Mouse (Mus musculus): Measurements from ENCODE around the gene Ap2s1. TPM values are rescaled to one million over a fixed set of nuclear protein-coding genes. Genes with fewer than 3 reads are reported as not detected.

Ap2s1 gene
- polyA plus RNA-seq, 1 experiment from 2014 or later = 256 TPM

GRCm38 (mm10) chr7:16730791-16731190, 7.4 kb upstream of the Ap2s1 start:
- WGBS = 84% methylated on average over 5 of the region's 6 CpGs
- no peak for ATAC-seq (ENCODE audit: insufficient number of reproducible peaks, insufficient read depth, low FRiP score, low read depth)
- H3K4me3 ChIP-seq (ENCODE audit: control insufficient read depth in 1 of 2, insufficient read depth in 1 of 2, low read depth in 1 of 2, low read length in 2 of 2) = no peak overlapping the region

DNA sequence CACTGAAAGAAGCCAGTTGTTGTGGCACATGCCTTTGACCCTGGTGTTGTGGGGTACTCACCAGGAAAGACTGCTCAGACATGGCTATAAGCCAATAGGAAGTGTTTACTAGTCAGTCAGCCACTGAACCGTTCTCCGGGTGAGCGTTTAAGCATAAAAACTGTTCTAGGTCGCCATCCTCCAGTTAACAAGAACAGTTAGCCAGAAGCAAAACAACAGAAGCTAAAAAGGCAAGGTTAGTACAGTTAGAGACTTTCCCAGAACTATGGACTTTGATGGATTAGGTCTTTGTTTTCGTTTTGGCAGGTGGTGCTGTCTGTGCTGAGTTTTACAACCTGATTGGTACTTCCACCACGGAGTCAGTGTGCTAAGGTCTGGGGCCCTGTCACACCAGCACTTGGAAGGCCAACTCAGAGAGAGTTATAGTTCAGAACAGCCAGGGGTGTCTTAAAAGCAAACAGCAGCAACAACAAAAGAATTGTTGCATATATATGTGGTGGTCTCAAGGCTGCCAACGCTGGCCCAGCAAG, 6.3 kb upstream of the Ap2s1 start:
- Histone ChIP-seq H3K27ac (replicated peaks in 1 of 2; ENCODE audit: control insufficient read depth in 1 of 2, insufficient read depth in 1 of 2, low read depth in 2 of 2, low read length in 2 of 2) (no peak overlapping the region), H3K4me1 (ENCODE audit: control insufficient read depth in 2 of 2, insufficient read depth in 2 of 2, low read length in 2 of 2) (peaks cover 9 to 12% of the 10 kb centered on the region in 2 experiments), H3K9me3 (ENCODE audit: control insufficient read depth, low read length) (no peaks in the 10 kb centered on the region), H3K9ac (ENCODE audit: low read length) (no peak overlapping the region), H3K27me3 (ENCODE audit: control insufficient read depth, insufficient read depth, low read length) (no peaks in the 10 kb centered on the region), H3K4me3 (ENCODE audit: control insufficient read depth in 1 of 2, insufficient read depth in 1 of 2, low read depth in 1 of 2, low read length in 2 of 2) (no peak overlapping the region), H3K4me2 (ENCODE audit: low read length) (no peak overlapping the region), H3K36me3 (ENCODE audit: control insufficient read depth, insufficient read depth, low read length) (no peaks in the 10 kb centered on the region)
- 69% methylated on average over 7 of the region's 7 CpGs for WGBS
- no peak for ATAC-seq (ENCODE audit: insufficient number of reproducible peaks, insufficient read depth, low FRiP score, low read depth)

More at GRCm38 (mm10) chr7:16730791-16731190, 7.4 kb upstream of the Ap2s1 start:
- Histone ChIP-seq H3K4me2 (ENCODE audit: low read length) (no peak overlapping the region), H3K27me3 (ENCODE audit: control insufficient read depth, insufficient read depth, low read length) (no peaks in the 10 kb centered on the region), H3K9ac (ENCODE audit: low read length) (no peak overlapping the region), H3K4me1 (ENCODE audit: control insufficient read depth in 2 of 2, insufficient read depth in 2 of 2, low read length in 2 of 2) (peaks cover 9 to 12% of the 10 kb centered on the region in 2 experiments), H3K27ac (replicated peaks in 1 of 2; ENCODE audit: control insufficient read depth in 1 of 2, insufficient read depth in 1 of 2, low read depth in 2 of 2, low read length in 2 of 2) (no peak overlapping the region), H3K9me3 (ENCODE audit: control insufficient read depth, low read length) (no peaks in the 10 kb centered on the region), H3K36me3 (ENCODE audit: control insufficient read depth, insufficient read depth, low read length) (no peaks in the 10 kb centered on the region)

GRCm38 (mm10) chr7:16737606-16738072, 571 bp upstream of the Ap2s1 start:
- Histone ChIP-seq H3K4me2 (ENCODE audit: low read length) (peak overlapping the region; percentile 80), H3K9ac (ENCODE audit: low read length) (peak overlapping the region; percentile 52; the same call in 1 of the 2 replicates), H3K36me3 (ENCODE audit: control insufficient read depth, insufficient read depth, low read length) (peaks cover 15% of the 10 kb centered on the region; the same call in 1 of the 2 replicates), H3K27me3 (ENCODE audit: control insufficient read depth, insufficient read depth, low read length) (no peaks in the 10 kb centered on the region), H3K9me3 (ENCODE audit: control insufficient read depth, low read length) (no peaks in the 10 kb centered on the region), H3K4me3 (ENCODE audit: control insufficient read depth in 1 of 2, insufficient read depth in 1 of 2, low read depth in 1 of 2, low read length in 2 of 2) (peak overlapping the region; percentile 15 to 90; a peak in 3 of 4 replicates), H3K27ac (replicated peaks in 1 of 2; ENCODE audit: control insufficient read depth in 1 of 2, insufficient read depth in 1 of 2, low read depth in 2 of 2, low read length in 2 of 2) (no peak overlapping the region), H3K4me1 (ENCODE audit: control insufficient read depth in 2 of 2, insufficient read depth in 2 of 2, low read length in 2 of 2) (peaks cover 6 to 11% of the 10 kb centered on the region in 2 experiments; a peak in 3 of 4 replicates)
- WGBS = 43% methylated on average over 10 of the region's 10 CpGs
- ATAC-seq (ENCODE audit: insufficient number of reproducible peaks, insufficient read depth, low FRiP score, low read depth) = no peak

GRCm38 (mm10) chr7:16739056-16739604, 920 bp downstream of the Ap2s1 start:
- ATAC-seq (ENCODE audit: insufficient number of reproducible peaks, insufficient read depth, low FRiP score, low read depth) = no peak
- Histone ChIP-seq H3K27ac (replicated peaks in 1 of 2; ENCODE audit: control insufficient read depth in 1 of 2, insufficient read depth in 1 of 2, low read depth in 2 of 2, low read length in 2 of 2) (no peak overlapping the region), H3K36me3 (ENCODE audit: control insufficient read depth, insufficient read depth, low read length) (peaks cover 28% of the 10 kb centered on the region), H3K4me1 (ENCODE audit: control insufficient read depth in 2 of 2, insufficient read depth in 2 of 2, low read length in 2 of 2) (peaks cover 6 to 11% of the 10 kb centered on the region in 2 experiments; a peak in 3 of 4 replicates), H3K9me3 (ENCODE audit: control insufficient read depth, low read length) (no peaks in the 10 kb centered on the region), H3K9ac (ENCODE audit: low read length) (peak overlapping the region; percentile 96), H3K27me3 (ENCODE audit: control insufficient read depth, insufficient read depth, low read length) (no peaks in the 10 kb centered on the region), H3K4me3 (ENCODE audit: control insufficient read depth in 1 of 2, insufficient read depth in 1 of 2, low read depth in 1 of 2, low read length in 2 of 2) (peak overlapping the region; percentile 90 to 97), H3K4me2 (ENCODE audit: low read length) (peak overlapping the region; percentile 80)
- WGBS = 51% methylated on average over 10 of the region's 10 CpGs

DNA sequence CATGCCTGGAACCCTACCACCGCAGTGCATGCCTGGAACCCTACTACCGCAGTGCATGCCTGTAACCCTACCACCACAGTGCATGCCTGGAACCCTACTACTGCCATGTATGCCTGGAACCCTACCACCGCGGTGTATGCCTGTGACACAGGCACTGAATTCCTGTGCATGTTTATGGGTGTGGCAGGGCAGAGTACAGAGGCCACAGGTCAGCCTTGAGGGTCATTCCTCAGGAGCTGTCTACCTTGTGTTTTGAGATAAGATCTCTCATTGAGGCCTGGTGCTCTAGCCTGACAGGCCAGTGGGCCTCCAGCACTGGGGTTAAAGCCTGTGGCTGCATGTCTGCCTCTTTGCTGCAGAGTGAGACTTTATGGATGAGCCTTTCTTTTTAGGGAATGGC, 7.2 kb downstream of the Ap2s1 start:
- Histone ChIP-seq H3K4me3 (ENCODE audit: control insufficient read depth in 1 of 2, insufficient read depth in 1 of 2, low read depth in 1 of 2, low read length in 2 of 2) (no peak overlapping the region), H3K9ac (ENCODE audit: low read length) (no peak overlapping the region), H3K4me2 (ENCODE audit: low read length) (no peak overlapping the region), H3K9me3 (ENCODE audit: control insufficient read depth, low read length) (no peaks in the 10 kb centered on the region), H3K27me3 (ENCODE audit: control insufficient read depth, insufficient read depth, low read length) (no peaks in the 10 kb centered on the region), H3K27ac (replicated peaks in 1 of 2; ENCODE audit: control insufficient read depth in 1 of 2, insufficient read depth in 1 of 2, low read depth in 2 of 2, low read length in 2 of 2) (no peak overlapping the region), H3K36me3 (ENCODE audit: control insufficient read depth, insufficient read depth, low read length) (peaks cover 82% of the 10 kb centered on the region), H3K4me1 (ENCODE audit: control insufficient read depth in 2 of 2, insufficient read depth in 2 of 2, low read length in 2 of 2) (peaks cover 0 to 5% of the 10 kb centered on the region in 2 experiments; a peak in 3 of 4 replicates)
- WGBS = 87% methylated on average over 4 of the region's 4 CpGs
- no peak for ATAC-seq (ENCODE audit: insufficient number of reproducible peaks, insufficient read depth, low FRiP score, low read depth)

- peaks cover 0 to 5% of the 10 kb centered on the region in 2 experiments; a peak in 3 of 4 replicates for H3K4me1 ChIP-seq (ENCODE audit: control insufficient read depth in 2 of 2, insufficient read depth in 2 of 2, low read length in 2 of 2)
- H3K9ac ChIP-seq (ENCODE audit: low read length) = no peak overlapping the region
- H3K27me3 ChIP-seq (ENCODE audit: control insufficient read depth, insufficient read depth, low read length) = no peaks in the 10 kb centered on the region
- 63% methylated on average over 3 of the region's 3 CpGs for WGBS
- H3K4me3 ChIP-seq (ENCODE audit: control insufficient read depth in 1 of 2, insufficient read depth in 1 of 2, low read depth in 1 of 2, low read length in 2 of 2) = no peak overlapping the region
- H3K4me2 ChIP-seq (ENCODE audit: low read length) = no peak overlapping the region
- no peak overlapping the region for H3K27ac ChIP-seq (replicated peaks in 1 of 2; ENCODE audit: control insufficient read depth in 1 of 2, insufficient read depth in 1 of 2, low read depth in 2 of 2, low read length in 2 of 2)
- H3K36me3 ChIP-seq (ENCODE audit: control insufficient read depth, insufficient read depth, low read length) = peaks cover 78% of the 10 kb centered on the region
- no peaks in the 10 kb centered on the region for H3K9me3 ChIP-seq (ENCODE audit: control insufficient read depth, low read length)
- no peak for ATAC-seq (ENCODE audit: insufficient number of reproducible peaks, insufficient read depth, low FRiP score, low read depth)
Measured at GRCm38 (mm10) chr7:16746093-16746492, 7.9 kb downstream of the Ap2s1 start.

GRCm38 (mm10) chr7:16747656-16748055, 9.4 kb downstream of the Ap2s1 start:
- H3K36me3 ChIP-seq (ENCODE audit: control insufficient read depth, insufficient read depth, low read length) = peaks cover 67% of the 10 kb centered on the region
- WGBS = 86% methylated on average over 6 of the region's 6 CpGs
- H3K27ac ChIP-seq (replicated peaks in 1 of 2; ENCODE audit: control insufficient read depth in 1 of 2, insufficient read depth in 1 of 2, low read depth in 2 of 2, low read length in 2 of 2) = no peak overlapping the region
- H3K9ac ChIP-seq (ENCODE audit: low read length) = no peak overlapping the region
- H3K27me3 ChIP-seq (ENCODE audit: control insufficient read depth, insufficient read depth, low read length) = no peaks in the 10 kb centered on the region
- no peak for ATAC-seq (ENCODE audit: insufficient number of reproducible peaks, insufficient read depth, low FRiP score, low read depth)
- H3K4me3 ChIP-seq (ENCODE audit: control insufficient read depth in 1 of 2, insufficient read depth in 1 of 2, low read depth in 1 of 2, low read length in 2 of 2) = no peak overlapping the region
- H3K4me2 ChIP-seq (ENCODE audit: low read length) = no peak overlapping the region
- no peaks in the 10 kb centered on the region for H3K9me3 ChIP-seq (ENCODE audit: control insufficient read depth, low read length)
- H3K4me1 ChIP-seq (ENCODE audit: control insufficient read depth in 2 of 2, insufficient read depth in 2 of 2, low read length in 2 of 2) = peaks cover 0 to 5% of the 10 kb centered on the region in 2 experiments; a peak in 3 of 4 replicates

Data from heart, embryonic 14.5 days (tissue).